Mouse (Mus musculus) forebrain, embryonic 11.5 days (tissue): Measurements from ENCODE around the gene Adam30. TPM values are rescaled to one million over a fixed set of nuclear protein-coding genes. Genes with fewer than 3 reads are reported as not detected.
"Not testable (repeated sequence)": the region's sequence is repeated elsewhere in the genome, so short reads cannot be mapped to it uniquely, and the experiment has no call there.

Experiments used
- ATAC-seq: fragments of 200-750 bp; cut with Nextera tagmentation; replicated peaks from 2 replicates; pipeline ENCODE4 v1.8.0; 2017; ENCODE audit warnings: moderate TSS enrichment; ENCODE audit not compliant: low FRiP score
- DNase-seq: peaks from one replicate; pipeline ENCODE4 v3.0.0-alpha.2; 2017; ENCODE audit warnings: low spot score
- H3K27ac ChIP-seq: fragments of 300-500 bp; sonication (generic); 2 replicates; pipeline ENCODE4 v1.5.1; 2014; ENCODE audit warnings: low read depth, low read length
- H3K27me3 ChIP-seq: fragments of 300-500 bp; sonication (generic); 2 replicates; pipeline ENCODE4 v1.6.1; 2014; ENCODE audit warnings: mild to moderate bottlenecking, low read length, mixed read lengths; ENCODE audit not compliant: control insufficient read depth, insufficient read depth
- H3K36me3 ChIP-seq: fragments of 300-500 bp; sonication (generic); 2 replicates; pipeline ENCODE4 v1.6.1; 2014; ENCODE audit warnings: mild to moderate bottlenecking, low read length, moderate library complexity, mixed read lengths; ENCODE audit not compliant: control insufficient read depth, insufficient read depth
- H3K4me1 ChIP-seq: fragments of 300-500 bp; sonication (generic); replicated peaks from 2 replicates; pipeline ENCODE4 v1.6.1; 2014; ENCODE audit warnings: low read length, mixed read lengths; ENCODE audit not compliant: control insufficient read depth, insufficient read depth
- H3K4me2 ChIP-seq: fragments of 300-500 bp; sonication (generic); 2 replicates; pipeline ENCODE4 v1.6.1; 2014; ENCODE audit warnings: low read depth, mild to moderate bottlenecking, low read length, moderate library complexity, mixed read lengths; ENCODE audit not compliant: severe bottlenecking
- H3K4me3 ChIP-seq: fragments of 300-500 bp; sonication (generic); 2 replicates; pipeline ENCODE4 v1.5.1; 2014; ENCODE audit warnings: low read depth, low read length
- H3K9ac ChIP-seq: fragments of 300-500 bp; sonication (generic); 2 replicates; pipeline ENCODE4 v1.6.1; 2014; ENCODE audit warnings: low read length
- H3K9me3 ChIP-seq: fragments of 300-500 bp; sonication (generic); 2 replicates; pipeline ENCODE4 v1.6.1; 2016; ENCODE audit warnings: low read length, mixed read lengths; ENCODE audit not compliant: control insufficient read depth
- WGBS: fragments of 180-500 bp; shearing (Covaris S2); extraction: QIAGEN DNeasy Blood & Tissue Kit; methylation state at CpG from one replicate; pipeline ENCODE4 v1.1.7; 2014; 5-methylcytosine and 5-hydroxymethylcytosine counted together
- polyA plus RNA-seq: library from polyadenylated mRNA; unstranded; fragments of >200 nt; fragmentation: Nextera tagmentation; extraction: Ambion mirVana; gene quantifications from 2 replicates; pipeline ENCODE4 v1.2.1, GENCODE M21; 2014

Gene Adam30
- not detected in 2 replicates for polyA plus RNA-seq

GRCm38 (mm10) chr3:98160330-98160729 lies at the start of gene Adam30:
Gene Adam30, plus strand, starts transcription at chr3:98160630.
- 86% methylated on average over 17 of the region's 17 CpGs for WGBS

GRCm38 (mm10) chr3:98118252-98118651 lies 42.2 kb upstream of the Adam30 start:
- Histone ChIP-seq H3K4me3 (no peak overlapping the region), H3K9ac (no peak overlapping the region), H3K9me3 (no peaks in the 10 kb centered on the region), H3K4me1 (no peaks in the 10 kb centered on the region), H3K36me3 (no peaks in the 10 kb centered on the region; the same call in 1 of the 2 replicates), H3K4me2 (no peak overlapping the region), H3K27ac (no peak overlapping the region), H3K27me3 (no peaks in the 10 kb centered on the region)
- no peak for ATAC-seq
- WGBS: 90% methylated on average over 3 of the region's 3 CpGs
- no peak for DNase-seq

More at GRCm38 (mm10) chr3:98160330-98160729, at the start of gene Adam30:
- ATAC-seq (no peak), DNase-seq (no peak)
- H3K4me1 ChIP-seq: no peaks in the 10 kb centered on the region
- H3K9ac ChIP-seq: no peak within 1 kb of the TSS
- H3K4me3 ChIP-seq: no peak within 1 kb of the TSS
- H3K36me3 ChIP-seq: no peaks in the 10 kb centered on the region
- H3K27me3 ChIP-seq: no peaks in the 10 kb centered on the region
- no peak within 1 kb of the TSS for H3K27ac ChIP-seq
- H3K4me2 ChIP-seq: no peak within 1 kb of the TSS
- no peaks in the 10 kb centered on the region for H3K9me3 ChIP-seq

GRCm38 (mm10) chr3:98119338-98119737 lies 41.1 kb upstream of the Adam30 start:
- H3K27ac ChIP-seq: no peak overlapping the region
- H3K36me3 ChIP-seq: no peaks in the 10 kb centered on the region; the same call in 1 of the 2 replicates
- no peak for DNase-seq
- H3K27me3 ChIP-seq: no peaks in the 10 kb centered on the region
- no peak for ATAC-seq
- 93% methylated on average over 6 of the region's 6 CpGs for WGBS
- no peak overlapping the region for H3K4me3 ChIP-seq
- H3K9ac ChIP-seq: no peak overlapping the region
- no peaks in the 10 kb centered on the region for H3K9me3 ChIP-seq
- no peaks in the 10 kb centered on the region for H3K4me1 ChIP-seq
- H3K4me2 ChIP-seq: no peak overlapping the region

GRCm38 (mm10) chr3:98120884-98121283 lies 39.5 kb upstream of the Adam30 start:
- no peak for ATAC-seq
- no peak overlapping the region for H3K27ac ChIP-seq

GRCm38 (mm10) chr3:98127775-98128174 lies 32.7 kb upstream of the Adam30 start:
- Histone ChIP-seq H3K9ac (no peak overlapping the region), H3K36me3 (peaks cover 2% of the 10 kb centered on the region; the same call in 1 of the 2 replicates), H3K4me2 (no peak overlapping the region), H3K4me1 (no peaks in the 10 kb centered on the region), H3K27ac (no peak overlapping the region), H3K4me3 (no peak overlapping the region), H3K9me3 (no peaks in the 10 kb centered on the region), H3K27me3 (no peaks in the 10 kb centered on the region)
- no peak for ATAC-seq
- WGBS: 89% methylated on average over 2 of the region's 2 CpGs
- DNase-seq: no peak

More at GRCm38 (mm10) chr3:98120884-98121283, 39.5 kb upstream of the Adam30 start:
- Histone ChIP-seq H3K4me1 (no peaks in the 10 kb centered on the region), H3K4me3 (no peak overlapping the region), H3K9me3 (no peaks in the 10 kb centered on the region), H3K9ac (no peak overlapping the region), H3K27me3 (no peaks in the 10 kb centered on the region), H3K36me3 (no peaks in the 10 kb centered on the region; the same call in 1 of the 2 replicates), H3K4me2 (no peak overlapping the region)
- DNase-seq: no peak
- WGBS: 43% methylated on average over 6 of the region's 6 CpGs

- H3K9me3 ChIP-seq: no peaks in the 10 kb centered on the region
- ATAC-seq: no peak
- no peaks in the 10 kb centered on the region for H3K4me1 ChIP-seq
- no peak overlapping the region for H3K4me3 ChIP-seq
- DNase-seq: no peak
- peaks cover 2% of the 10 kb centered on the region; the same call in 1 of the 2 replicates for H3K36me3 ChIP-seq
- H3K4me2 ChIP-seq: no peak overlapping the region
- H3K9ac ChIP-seq: no peak overlapping the region
- H3K27me3 ChIP-seq: no peaks in the 10 kb centered on the region
- no peak overlapping the region for H3K27ac ChIP-seq
- 86% methylated on average over 5 of the region's 5 CpGs for WGBS
Observed at GRCm38 (mm10) chr3:98128716-98129115, 31.7 kb upstream of the Adam30 start.

- not testable (repeated sequence) for H3K36me3 ChIP-seq, ATAC-seq, H3K27ac ChIP-seq, H3K27me3 ChIP-seq, H3K4me3 ChIP-seq, H3K9me3 ChIP-seq, H3K4me1 ChIP-seq, DNase-seq, H3K9ac ChIP-seq, H3K4me2 ChIP-seq
- 95% methylated on average over 4 of the region's 4 CpGs for WGBS
Observed at GRCm38 (mm10) chr3:98132140-98132539, 28.3 kb upstream of the Adam30 start.

- no peaks in the 10 kb centered on the region for H3K27me3 ChIP-seq
- H3K4me1 ChIP-seq: no peaks in the 10 kb centered on the region
- DNase-seq (no peak), ATAC-seq (no peak)
- H3K27ac ChIP-seq: no peak overlapping the region
- no peaks in the 10 kb centered on the region for H3K9me3 ChIP-seq
- peaks cover 7% of the 10 kb centered on the region; the same call in 1 of the 2 replicates for H3K36me3 ChIP-seq
- no peak overlapping the region for H3K4me2 ChIP-seq
- WGBS: 97% methylated on average over 8 of the region's 8 CpGs
- H3K4me3 ChIP-seq: no peak overlapping the region
- H3K9ac ChIP-seq: no peak overlapping the region
Observed at GRCm38 (mm10) chr3:98132636-98133035, 27.8 kb upstream of the Adam30 start.

GRCm38 (mm10) chr3:98141456-98141855 lies 19.0 kb upstream of the Adam30 start:
- H3K9me3 ChIP-seq: no peaks in the 10 kb centered on the region
- no peak overlapping the region for H3K9ac ChIP-seq
- H3K27me3 ChIP-seq: no peaks in the 10 kb centered on the region
- 94% methylated on average over 15 of the region's 15 CpGs for WGBS
- H3K4me3 ChIP-seq: no peak overlapping the region
- H3K27ac ChIP-seq: no peak overlapping the region
- DNase-seq: no peak
- H3K4me1 ChIP-seq: no peaks in the 10 kb centered on the region
- H3K4me2 ChIP-seq: no peak overlapping the region
- H3K36me3 ChIP-seq: peaks cover 8% of the 10 kb centered on the region
- no peak for ATAC-seq
